Mouse (Mus musculus) hindbrain, embryonic 10.5 days (tissue): Measurements from ENCODE around the gene Exoc6. TPM values are rescaled to one million over a fixed set of nuclear protein-coding genes. Genes with fewer than 3 reads are reported as not detected.

ENCODE experiments used
- DNase-seq: peaks from one replicate; pipeline ENCODE4 v3.0.0-alpha.2; 2017; ENCODE audit warnings: low spot score
- H3K27ac ChIP-seq: fragments of 300-500 bp; sonication (generic); 2 replicates; pipeline ENCODE4 v1.5.1; 2016; ENCODE audit warnings: mild to moderate bottlenecking, moderate library complexity
- H3K27me3 ChIP-seq: fragments of 300-500 bp; sonication (generic); 2 replicates; pipeline ENCODE4 v1.6.1; 2016; ENCODE audit warnings: mild to moderate bottlenecking; ENCODE audit not compliant: poor library complexity, insufficient read depth, severe bottlenecking
- H3K36me3 ChIP-seq: fragments of 300-500 bp; sonication (generic); 2 replicates; pipeline ENCODE4 v1.6.1; 2016; ENCODE audit warnings: mild to moderate bottlenecking, moderate library complexity
- H3K4me1 ChIP-seq: fragments of 300-500 bp; sonication (generic); replicated peaks from 2 replicates; pipeline ENCODE4 v1.6.1; 2016; ENCODE audit warnings: mild to moderate bottlenecking
- H3K4me3 ChIP-seq: fragments of 300-500 bp; sonication (generic); 2 replicates; pipeline ENCODE4 v1.5.1; 2016; ENCODE audit warnings: mild to moderate bottlenecking, moderate library complexity
- H3K9me3 ChIP-seq: fragments of 300-500 bp; sonication (generic); 2 replicates; pipeline ENCODE4 v1.6.1; 2016; ENCODE audit warnings: mild to moderate bottlenecking, moderate library complexity
- WGBS: fragments of 180-500 bp; shearing (Covaris S2); methylation state at CpG from one replicate; pipeline ENCODE4 v1.1.7; 2016; 5-methylcytosine and 5-hydroxymethylcytosine counted together
- polyA plus RNA-seq: library from polyadenylated mRNA; unstranded; fragments of >200 nt; fragmentation: Nextera tagmentation; extraction: Ambion mirVana; gene quantifications from 2 replicates; pipeline ENCODE4 v1.2.1, GENCODE M21; 2016

Gene Exoc6
- polyA plus RNA-seq, 1 experiment from 2014 or later, result 6.7 TPM

GRCm38 (mm10) chr19:37615039-37615630 is 64.9 kb downstream of the Exoc6 start:
- no peaks in the 10 kb centered on the region for H3K36me3 ChIP-seq
- H3K4me1 ChIP-seq, result no peaks in the 10 kb centered on the region; the same call in 1 of the 2 replicates
- no peaks in the 10 kb centered on the region for H3K27me3 ChIP-seq
- 68% methylated on average over 4 of the region's 4 CpGs for WGBS
- H3K27ac ChIP-seq, result no peak overlapping the region
- H3K4me3 ChIP-seq, result no peak overlapping the region
- H3K9me3 ChIP-seq, result no peaks in the 10 kb centered on the region
- DNase-seq, result no peak

GRCm38 (mm10) chr19:37647994-37648393 is 97.8 kb downstream of the Exoc6 start:
- WGBS, result 43% methylated on average over 2 of the region's 2 CpGs
- DNase-seq, result no peak
- H3K36me3 ChIP-seq, result no peaks in the 10 kb centered on the region
- H3K27ac ChIP-seq, result no peak overlapping the region
- H3K9me3 ChIP-seq, result no peaks in the 10 kb centered on the region
- no peak overlapping the region for H3K4me3 ChIP-seq
- H3K27me3 ChIP-seq, result no peaks in the 10 kb centered on the region
- peaks cover 12% of the 10 kb centered on the region; the same call in 1 of the 2 replicates for H3K4me1 ChIP-seq

- Histone ChIP-seq H3K4me3 (no peak overlapping the region), H3K4me1 (peaks cover 20% of the 10 kb centered on the region), H3K9me3 (no peaks in the 10 kb centered on the region), H3K36me3 (no peaks in the 10 kb centered on the region), H3K27me3 (peaks cover 7% of the 10 kb centered on the region), H3K27ac (no peak overlapping the region)
- DNase-seq, result no peak
- 86% methylated on average over 2 of the region's 2 CpGs for WGBS
Observed at GRCm38 (mm10) chr19:37650526-37650925, 100.3 kb downstream of the Exoc6 start.

- 24% methylated on average over 5 of the region's 5 CpGs for WGBS
- Histone ChIP-seq H3K4me3 (no peak overlapping the region), H3K27ac (0 out of 2 replicates have a peak overlapping the region, but pooled peaks have one; percentile 16), H3K9me3 (no peaks in the 10 kb centered on the region), H3K36me3 (no peaks in the 10 kb centered on the region), H3K4me1 (peaks cover 36% of the 10 kb centered on the region), H3K27me3 (peaks cover 15% of the 10 kb centered on the region)
- no peak for DNase-seq
Observed at GRCm38 (mm10) chr19:37654012-37654411, 103.8 kb downstream of the Exoc6 start.

GRCm38 (mm10) chr19:37656441-37656840 is 106.2 kb downstream of the Exoc6 start:
- Histone ChIP-seq H3K27me3 (peaks cover 15% of the 10 kb centered on the region), H3K36me3 (no peaks in the 10 kb centered on the region), H3K27ac (no peak overlapping the region), H3K4me3 (no peak overlapping the region), H3K4me1 (peaks cover 36% of the 10 kb centered on the region), H3K9me3 (no peaks in the 10 kb centered on the region)
- DNase-seq, result peak; percentile 55
- 3% methylated on average over 9 of the region's 9 CpGs for WGBS

GRCm38 (mm10) chr19:37665256-37665655 is 115.0 kb downstream of the Exoc6 start:
- no peaks in the 10 kb centered on the region for H3K9me3 ChIP-seq
- H3K4me3 ChIP-seq, result no peak overlapping the region
- peaks cover 6% of the 10 kb centered on the region; the same call in 1 of the 2 replicates for H3K4me1 ChIP-seq
- H3K27me3 ChIP-seq, result no peaks in the 10 kb centered on the region
- 78% methylated on average over 6 of the region's 6 CpGs for WGBS
- H3K27ac ChIP-seq, result no peak overlapping the region
- H3K36me3 ChIP-seq, result no peaks in the 10 kb centered on the region
- DNase-seq, result no peak

GRCm38 (mm10) chr19:37667855-37668594 is 117.8 kb downstream of the Exoc6 start:
- H3K9me3 ChIP-seq, result no peaks in the 10 kb centered on the region
- H3K36me3 ChIP-seq, result no peaks in the 10 kb centered on the region
- no peak overlapping the region for H3K27ac ChIP-seq
- 84% methylated on average over 13 of the region's 13 CpGs for WGBS
- H3K4me3 ChIP-seq, result no peak overlapping the region
- H3K27me3 ChIP-seq, result no peaks in the 10 kb centered on the region
- no peak for DNase-seq
- peaks cover 13% of the 10 kb centered on the region for H3K4me1 ChIP-seq

GRCm38 (mm10) chr19:37668657-37669056 is 118.4 kb downstream of the Exoc6 start:
- Histone ChIP-seq H3K36me3 (no peaks in the 10 kb centered on the region), H3K4me3 (no peak overlapping the region), H3K27me3 (no peaks in the 10 kb centered on the region), H3K4me1 (peaks cover 13% of the 10 kb centered on the region), H3K27ac (no peak overlapping the region), H3K9me3 (no peaks in the 10 kb centered on the region)
- DNase-seq, result no peak
- 91% methylated on average over 5 of the region's 5 CpGs for WGBS

- no peak overlapping the region for H3K27ac ChIP-seq
- no peaks in the 10 kb centered on the region for H3K9me3 ChIP-seq
- no peaks in the 10 kb centered on the region for H3K36me3 ChIP-seq
- H3K4me3 ChIP-seq, result no peak overlapping the region
- H3K4me1 ChIP-seq, result peaks cover 13% of the 10 kb centered on the region
- no peak for DNase-seq
- WGBS, result 77% methylated on average over 5 of the region's 5 CpGs
- no peaks in the 10 kb centered on the region for H3K27me3 ChIP-seq
Observed at GRCm38 (mm10) chr19:37669486-37669885, 119.3 kb downstream of the Exoc6 start.

GRCm38 (mm10) chr19:37673393-37673792 is 123.2 kb downstream of the Exoc6 start:
- no peak for DNase-seq
- Histone ChIP-seq H3K4me1 (peaks cover 16% of the 10 kb centered on the region), H3K4me3 (no peak overlapping the region), H3K36me3 (no peaks in the 10 kb centered on the region), H3K27ac (no peak overlapping the region), H3K27me3 (peaks cover 7% of the 10 kb centered on the region), H3K9me3 (no peaks in the 10 kb centered on the region)
- WGBS, result 75% methylated on average over 12 of the region's 12 CpGs

GRCm38 (mm10) chr19:37685281-37685680 is 135.1 kb downstream of the Exoc6 start, which contains the start of gene Cyp26c1:
TSS of gene Cyp26c1 (plus strand) at chr19:37685581.
- peak within 1 kb of the TSS; percentile 42 for H3K4me3 ChIP-seq
- H3K27ac ChIP-seq, result peak within 1 kb of the TSS; percentile 53; the same call in 1 of the 2 replicates
- H3K36me3 ChIP-seq, result no peaks in the 10 kb centered on the region
- no peak for DNase-seq
- 3% methylated on average over 6 of the region's 6 CpGs for WGBS
- peaks cover 95% of the 10 kb centered on the region for H3K27me3 ChIP-seq
- no peaks in the 10 kb centered on the region for H3K9me3 ChIP-seq
- H3K4me1 ChIP-seq, result peaks cover 36% of the 10 kb centered on the region

- Histone ChIP-seq H3K4me3 (peak overlapping the region; percentile 42), H3K27ac (peak overlapping the region; percentile 53; the same call in 1 of the 2 replicates), H3K36me3 (no peaks in the 10 kb centered on the region), H3K4me1 (peaks cover 42% of the 10 kb centered on the region), H3K27me3 (peaks cover 100% of the 10 kb centered on the region), H3K9me3 (no peaks in the 10 kb centered on the region)
- no peak for DNase-seq
- under 1% methylated on average over 23 of the region's 23 CpGs for WGBS
Observed at GRCm38 (mm10) chr19:37686347-37686746, 136.1 kb downstream of the Exoc6 start.
